Mouse (Mus musculus): ENCODE measurements around the gene Gtf3c1.

- TF ChIP-seq EP300 (IDR thresholded peaks at IDR 0.05; ENCODE audit: insufficient read depth, low read depth, low read length) (no peak), POLR2A (IDR thresholded peaks at IDR 0.05; ENCODE audit: insufficient read depth, low read length) (no peak)
These were observed 63.7 kb downstream of the Gtf3c1 start for GRCm38 (mm10) chr7:125643880-125644279.

All from ES-Bruce4 (cell line).